Mouse (Mus musculus): Measurements from ENCODE around the gene Pax7. TPM values are rescaled to one million over a fixed set of nuclear protein-coding genes. Genes with fewer than 3 reads are reported as not detected.

Pax7 gene
- polyA plus RNA-seq, 1 experiment from 2014 or later = 0.08 TPM

DNA sequence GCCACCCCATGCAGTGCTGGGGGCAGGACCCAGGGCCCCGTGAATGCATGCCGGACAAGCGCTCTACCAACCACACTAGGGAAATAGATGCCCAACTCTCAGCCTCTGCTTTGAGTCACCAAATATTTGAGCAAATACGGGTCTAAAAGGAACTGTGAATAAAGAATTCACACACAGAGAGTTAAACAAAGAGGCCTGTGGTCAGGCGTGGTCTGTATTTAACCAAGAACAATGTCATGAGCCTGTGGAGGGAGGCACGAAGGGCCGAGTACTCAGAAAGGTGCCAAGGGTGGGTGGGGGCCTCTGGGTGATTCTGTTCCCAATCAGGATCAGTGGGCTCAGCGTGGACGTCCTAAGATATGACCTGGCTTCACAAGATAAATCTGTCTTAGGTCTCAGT, 145.3 kb downstream of the Pax7 start:
- no peak overlapping the region for H3K4me3 ChIP-seq
- 40% methylated on average over 9 of the region's 9 CpGs for WGBS
- no peaks in the 10 kb centered on the region for H3K9me3 ChIP-seq
- peaks cover 5% of the 10 kb centered on the region for H3K4me1 ChIP-seq
- H3K4me2 ChIP-seq (replicated peaks) = no peak overlapping the region
- ATAC-seq (replicated peaks) = no peak
- no peaks in the 10 kb centered on the region for H3K36me3 ChIP-seq
- no peak overlapping the region for H3K9ac ChIP-seq (replicated peaks)
- H3K27me3 ChIP-seq = no peaks in the 10 kb centered on the region
- no peak overlapping the region for H3K27ac ChIP-seq (replicated peaks)

Other genes with a start within 250 kb of the Pax7 start
- not detected in 2 replicates for gene Gm21969, start 230.3 kb downstream of the Pax7 start, polyA plus RNA-seq (2015; fragmentation: Nextera tagmentation; extraction: Ambion mirVana)
- gene Aldh4a1, start 210.7 kb downstream of the Pax7 start, polyA plus RNA-seq (2015; fragmentation: Nextera tagmentation; extraction: Ambion mirVana) = 27.7 and 29.5 TPM in 2 replicates
- not detected in 2 replicates for gene Tas1r2, start 180.0 kb downstream of the Pax7 start, polyA plus RNA-seq (2015; fragmentation: Nextera tagmentation; extraction: Ambion mirVana)
- 0.28 and 0.33 TPM in 2 replicates for gene Klhdc7a, start 134.5 kb upstream of the Pax7 start, polyA plus RNA-seq (2015; fragmentation: Nextera tagmentation; extraction: Ambion mirVana)